In the genomic region with DNA sequence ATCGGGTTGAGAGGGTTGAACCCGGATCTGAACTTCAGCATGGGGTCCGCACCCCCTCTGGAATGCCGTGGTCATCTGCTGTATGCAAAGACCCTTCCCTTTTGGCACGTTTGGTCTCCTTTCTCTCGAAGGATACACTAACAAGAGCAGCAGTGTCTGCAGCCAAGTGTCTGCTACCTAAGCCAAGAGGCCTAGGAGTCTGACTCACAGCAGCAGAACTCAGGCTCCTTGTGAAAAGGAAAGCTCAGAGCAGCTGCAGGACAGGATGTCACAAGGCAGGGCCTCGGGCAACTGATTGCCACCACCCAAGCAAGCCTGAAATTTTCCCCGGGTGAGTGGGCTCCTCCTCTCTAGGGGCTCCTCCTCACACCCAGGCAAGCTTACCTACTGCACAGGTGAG, we compare ENCODE assay signal across 28 mouse cellular contexts.
"Had no signal": no experiment of that assay in that cellular context is flagged by ENCODE, and none has a peak within 500 bp of the region (broad histone marks: within the 10 kb centered on the region; RNA-seq: fewer than 3 reads in every experiment).

No protein-coding gene starts in this region.

- DNase-seq: gastrocnemius, adult 2 months; gastrocnemius, postnatal 10 days; gastrocnemius, postnatal 25 days; heart, adult 18-20 months; heart, postnatal 14 days; kidney, adult 11 months; kidney, adult 2 months; kidney, adult 9 months; kidney, postnatal 14 days; kidney, postnatal 36 days; layer of hippocampus, adult 9-11 months; layer of hippocampus, postnatal 36 days; left cerebral cortex, postnatal 4 days; liver; liver, embryonic 13.5 days; liver, postnatal 0 days had no signal

- H3K9me3 ChIP-seq: heart, embryonic 10.5 days; heart, embryonic 13.5 days; heart, embryonic 15.5 days; hindbrain, embryonic 13.5 days; hindbrain, embryonic 15.5 days; kidney, embryonic 15.5 days; limb, embryonic 12.5 days; liver, embryonic 13.5 days; liver, embryonic 15.5 days had no signal

- ATAC-seq: hindbrain, postnatal 0 days; intestine, embryonic 16.5 days; liver, postnatal 0 days had no signal

- H3K27ac ChIP-seq: gastrocnemius, adult 2 months; heart, embryonic 10.5 days; heart, embryonic 13.5 days; heart, embryonic 15.5 days; hindbrain, embryonic 13.5 days; hindbrain, embryonic 15.5 days; hindbrain, postnatal 0 days; kidney, embryonic 15.5 days; kidney, postnatal 0 days; limb, embryonic 12.5 days; liver, embryonic 13.5 days; liver, embryonic 15.5 days had no signal

- H3K9ac ChIP-seq: heart, embryonic 13.5 days; heart, embryonic 15.5 days; hindbrain, embryonic 13.5 days; hindbrain, embryonic 15.5 days; kidney, embryonic 15.5 days; limb, embryonic 12.5 days; liver, embryonic 13.5 days; liver, embryonic 15.5 days; liver, postnatal 0 days had no signal

- H3K4me2 ChIP-seq: heart, embryonic 13.5 days; heart, embryonic 15.5 days; hindbrain, embryonic 13.5 days; hindbrain, embryonic 15.5 days; kidney, embryonic 15.5 days; limb, embryonic 12.5 days; liver, embryonic 11.5 days; liver, embryonic 13.5 days; liver, embryonic 15.5 days had no signal

- H3K36me3 ChIP-seq: kidney, embryonic 15.5 days; liver, embryonic 13.5 days; liver, embryonic 15.5 days had no signal

- H3K4me3 ChIP-seq: gastrocnemius, adult 2 months; heart, embryonic 10.5 days; heart, embryonic 13.5 days; heart, embryonic 15.5 days; hindbrain, embryonic 13.5 days; hindbrain, embryonic 15.5 days; kidney, embryonic 15.5 days; limb, embryonic 12.5 days; liver, embryonic 13.5 days; liver, embryonic 15.5 days had no signal

- H3K4me1 ChIP-seq: heart, embryonic 13.5 days; heart, embryonic 15.5 days; hindbrain, embryonic 15.5 days; kidney, embryonic 15.5 days; liver, embryonic 13.5 days; liver, embryonic 15.5 days had no signal

- H3K27me3 ChIP-seq: hindbrain, embryonic 13.5 days; hindbrain, embryonic 15.5 days; kidney, embryonic 15.5 days; liver, embryonic 13.5 days; liver, embryonic 15.5 days had no signal
